Mouse (Mus musculus): ENCODE data around the gene Adam33. TPM values are rescaled to one million over a fixed set of nuclear protein-coding genes. Genes with fewer than 3 reads are reported as not detected.

Gene Adam33
- polyA plus RNA-seq, 1 experiment from 2014 or later: 0.62 TPM

DNA sequence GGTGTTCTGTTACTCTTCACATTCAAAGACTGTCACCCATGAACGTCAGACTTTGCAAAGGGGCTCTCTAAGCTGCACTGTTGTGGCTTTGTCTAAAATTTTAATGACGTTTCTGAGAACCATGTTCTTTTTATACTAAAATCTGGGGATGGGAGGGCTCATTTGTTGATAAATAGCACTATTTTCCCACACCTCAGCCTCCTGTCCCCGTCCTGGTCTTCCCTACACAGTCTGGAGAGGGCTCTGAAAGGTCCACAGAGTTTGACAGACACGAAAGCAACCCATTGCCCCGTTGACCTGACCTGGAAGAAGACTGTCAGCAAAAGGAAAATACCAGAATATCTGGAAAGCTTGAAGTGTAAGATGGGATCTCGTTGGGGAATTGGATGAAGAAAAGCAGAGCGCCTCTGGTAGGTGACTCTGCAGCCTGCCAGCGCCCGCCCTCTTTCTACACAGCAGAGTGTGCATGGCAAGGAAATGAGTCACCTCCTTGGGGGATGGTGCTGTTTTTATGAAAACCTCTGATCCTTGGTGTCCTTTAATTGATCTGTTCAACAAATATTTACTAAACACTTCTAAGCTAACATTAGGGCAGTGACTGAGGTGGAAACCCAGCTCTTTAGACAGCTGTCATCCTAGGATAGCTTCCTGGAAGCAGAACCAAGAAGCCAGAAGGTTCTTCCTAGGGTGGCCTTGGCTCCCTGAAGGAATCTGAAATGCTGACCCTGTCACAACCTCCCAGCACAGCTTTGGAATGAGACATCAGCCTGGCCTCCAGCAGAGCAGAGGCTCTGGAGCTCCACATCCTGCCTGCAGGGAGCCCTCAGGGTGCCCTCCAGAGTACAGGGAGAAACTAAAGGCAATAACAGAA is 34.3 kb downstream of the Adam33 start:
- Histone ChIP-seq H3K9ac (no peak overlapping the region), H3K9me3 (replicated peaks) (no peaks in the 10 kb centered on the region), H3K4me3 (replicated peaks) (no peak overlapping the region), H3K4me2 (no peak overlapping the region), H3K36me3 (replicated peaks) (peaks cover 14% of the 10 kb centered on the region), H3K4me1 (replicated peaks) (peaks cover 31% of the 10 kb centered on the region), H3K27me3 (no peaks in the 10 kb centered on the region), H3K27ac (replicated peaks) (peak overlapping the region; percentile 19; the same call in 1 of the 2 replicates)
- ATAC-seq (ENCODE audit: insufficient read depth): no peak
- WGBS (ENCODE audit: insufficient replicate concordance): 52% methylated on average over 9 of the region's 9 CpGs

DNA sequence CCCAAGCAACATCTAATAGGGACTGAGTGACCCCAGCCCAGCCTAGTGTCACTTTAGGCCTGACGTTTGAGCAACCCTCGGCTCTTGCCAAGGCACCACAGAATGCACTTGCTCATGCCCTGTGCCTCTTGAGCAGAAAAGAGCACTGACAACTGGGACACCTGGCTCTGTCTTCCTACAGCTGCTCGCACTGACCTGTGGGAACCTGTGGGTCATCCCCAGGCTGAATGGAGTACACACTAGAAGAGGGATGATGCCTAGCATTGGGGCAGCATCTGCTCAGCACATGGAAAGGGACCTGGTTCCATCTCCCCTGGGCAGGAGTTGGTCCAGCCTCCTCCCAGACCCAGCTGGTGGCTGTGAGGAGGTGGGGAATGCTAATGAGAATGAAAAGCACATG is 36.7 kb downstream of the Adam33 start:
- 82% methylated on average over 3 of the region's 3 CpGs for WGBS (ENCODE audit: insufficient replicate concordance)
- ATAC-seq (ENCODE audit: insufficient read depth): no peak
- Histone ChIP-seq H3K36me3 (replicated peaks) (peaks cover 30% of the 10 kb centered on the region), H3K4me2 (no peak overlapping the region), H3K9ac (no peak overlapping the region), H3K4me3 (replicated peaks) (no peak overlapping the region), H3K4me1 (replicated peaks) (peaks cover 28% of the 10 kb centered on the region), H3K27ac (replicated peaks) (no peak overlapping the region), H3K9me3 (replicated peaks) (no peaks in the 10 kb centered on the region), H3K27me3 (no peaks in the 10 kb centered on the region)

DNA sequence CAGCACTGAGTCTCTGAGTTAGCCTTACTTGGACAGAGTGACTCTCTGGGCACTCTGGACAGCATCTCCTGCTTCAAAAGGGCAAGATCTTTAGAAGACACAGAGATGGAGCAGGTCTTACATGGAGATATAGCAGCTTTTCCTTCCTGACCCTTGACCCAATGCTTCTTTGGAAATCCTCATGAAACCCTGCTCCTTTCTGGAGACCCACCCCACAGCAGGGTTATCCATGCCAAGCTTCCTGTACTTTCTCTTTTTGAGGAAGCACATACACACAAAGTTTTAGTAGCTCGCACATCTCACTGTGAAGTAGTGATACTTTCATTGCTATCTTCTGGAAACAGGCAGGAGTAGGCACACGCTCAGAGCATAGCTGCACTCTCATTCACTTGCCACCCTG is 38.4 kb downstream of the Adam33 start:
- peaks cover 38% of the 10 kb centered on the region for H3K36me3 ChIP-seq (replicated peaks)
- no peaks in the 10 kb centered on the region for H3K27me3 ChIP-seq
- H3K4me3 ChIP-seq (replicated peaks): no peak overlapping the region
- no peak for ATAC-seq (ENCODE audit: insufficient read depth)
- H3K4me1 ChIP-seq (replicated peaks): peaks cover 16% of the 10 kb centered on the region
- no peak overlapping the region for H3K4me2 ChIP-seq
- no peak overlapping the region for H3K27ac ChIP-seq (replicated peaks)
- no peaks in the 10 kb centered on the region for H3K9me3 ChIP-seq (replicated peaks)
- no peak overlapping the region; the same call in 1 of the 2 replicates for H3K9ac ChIP-seq
- WGBS (ENCODE audit: insufficient replicate concordance): 62% methylated on average over 2 of the region's 2 CpGs

DNA sequence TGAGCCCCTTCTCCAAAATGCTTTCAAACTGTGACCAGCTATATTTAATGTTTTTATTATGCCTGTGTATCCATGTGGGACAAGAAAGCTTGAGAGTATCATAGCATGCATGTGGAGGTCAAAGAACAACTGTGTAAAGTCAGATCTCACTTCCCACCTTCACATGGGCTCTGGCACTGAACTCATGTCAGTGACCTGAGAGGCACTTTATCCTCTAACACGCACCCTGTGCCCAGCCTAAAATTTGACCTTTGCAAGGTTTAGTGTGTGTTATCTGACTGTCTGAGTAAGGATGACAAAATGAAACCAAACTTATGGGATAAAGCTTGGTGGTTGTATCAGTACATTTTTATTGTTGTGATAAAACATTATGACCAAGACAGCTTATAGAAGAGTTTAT is 53.0 kb downstream of the Adam33 start:
- H3K4me2 ChIP-seq: no peak overlapping the region
- H3K36me3 ChIP-seq (replicated peaks): peaks cover 30% of the 10 kb centered on the region
- no peaks in the 10 kb centered on the region for H3K9me3 ChIP-seq (replicated peaks)
- peaks cover 6% of the 10 kb centered on the region for H3K4me1 ChIP-seq (replicated peaks)
- no peak overlapping the region for H3K9ac ChIP-seq
- ATAC-seq (ENCODE audit: insufficient read depth): no peak
- no peak overlapping the region for H3K27ac ChIP-seq (replicated peaks)
- H3K4me3 ChIP-seq (replicated peaks): no peak overlapping the region
- WGBS (ENCODE audit: insufficient replicate concordance): 67% methylated on average over 1 of the region's 1 CpGs
- H3K27me3 ChIP-seq: no peaks in the 10 kb centered on the region

DNA sequence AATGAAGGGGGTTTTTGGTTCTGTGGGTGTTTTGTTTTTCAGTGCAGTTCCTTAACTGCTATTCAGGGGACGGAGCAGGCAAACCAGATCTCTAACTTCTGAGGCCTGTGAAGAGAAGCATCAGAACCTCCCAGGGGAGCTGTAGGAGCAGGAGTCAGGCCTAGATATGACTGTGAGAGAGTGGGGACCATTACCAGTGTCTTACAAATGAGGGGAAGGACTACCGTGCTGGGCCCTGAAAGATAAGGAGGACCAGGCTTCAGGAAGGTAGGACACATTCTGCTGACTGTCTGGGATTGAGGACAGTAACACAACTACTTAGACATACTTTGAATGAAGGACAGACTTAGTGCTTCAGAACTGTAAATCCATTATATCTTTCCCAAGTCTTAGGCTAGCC is 54.5 kb downstream of the Adam33 start:
- no peaks in the 10 kb centered on the region for H3K27me3 ChIP-seq
- no peak overlapping the region for H3K4me2 ChIP-seq
- no peaks in the 10 kb centered on the region for H3K9me3 ChIP-seq (replicated peaks)
- 33% methylated on average over 2 of the region's 2 CpGs for WGBS (ENCODE audit: insufficient replicate concordance)
- no peak overlapping the region for H3K4me3 ChIP-seq (replicated peaks)
- H3K27ac ChIP-seq (replicated peaks): no peak overlapping the region
- H3K4me1 ChIP-seq (replicated peaks): peaks cover 6% of the 10 kb centered on the region
- no peak for ATAC-seq (ENCODE audit: insufficient read depth)
- H3K36me3 ChIP-seq (replicated peaks): peaks cover 27% of the 10 kb centered on the region
- H3K9ac ChIP-seq: no peak overlapping the region

Small RNA genes lying within 50 kb of the gene (microRNA-seq; reads per million reads assigned to microRNA genes)
- gene Mir6973b: not detected

Other genes with a start within 250 kb of the Adam33 start
- gene 4930402H24Rik, start 157.4 kb downstream of the Adam33 start, polyA plus RNA-seq (2015; fragmentation: Nextera tagmentation; extraction: Ambion mirVana): 9.8 and 11.4 TPM in 2 replicates
- gene Atrn, start 157.3 kb downstream of the Adam33 start, polyA plus RNA-seq (2015; fragmentation: Nextera tagmentation; extraction: Ambion mirVana): 2.2 and 3.0 TPM in 2 replicates
- gene Gfra4, start 20.7 kb downstream of the Adam33 start, polyA plus RNA-seq (2015; fragmentation: Nextera tagmentation; extraction: Ambion mirVana): 0.23 and 0.37 TPM in 2 replicates
- gene Siglec1, start 23.0 kb upstream of the Adam33 start, polyA plus RNA-seq (2015; fragmentation: Nextera tagmentation; extraction: Ambion mirVana): 1.5 and 1.7 TPM in 2 replicates
- 1.8 and 1.9 TPM in 2 replicates for gene Hspa12b, start 63.5 kb upstream of the Adam33 start, polyA plus RNA-seq (2015; fragmentation: Nextera tagmentation; extraction: Ambion mirVana)
- gene Gm11037, start 69.7 kb upstream of the Adam33 start, polyA plus RNA-seq (2015; fragmentation: Nextera tagmentation; extraction: Ambion mirVana): not detected in 2 replicates
- 135 and 147 TPM in 2 replicates for gene 1700037H04Rik, start 96.3 kb upstream of the Adam33 start, polyA plus RNA-seq (2015; fragmentation: Nextera tagmentation; extraction: Ambion mirVana)
- 4.1 and 5.4 TPM in 2 replicates for gene Cenpb, start 116.3 kb upstream of the Adam33 start, polyA plus RNA-seq (2015; fragmentation: Nextera tagmentation; extraction: Ambion mirVana)
- 236 and 279 TPM in 2 replicates for gene Cdc25b, start 123.1 kb upstream of the Adam33 start, polyA plus RNA-seq (2015; fragmentation: Nextera tagmentation; extraction: Ambion mirVana)
- gene Spef1, start 123.5 kb upstream of the Adam33 start, polyA plus RNA-seq (2015; fragmentation: Nextera tagmentation; extraction: Ambion mirVana): 1.6 and 1.8 TPM in 2 replicates
- 16.6 and 18.3 TPM in 2 replicates for gene Ap5s1, start 143.3 kb upstream of the Adam33 start, polyA plus RNA-seq (2015; fragmentation: Nextera tagmentation; extraction: Ambion mirVana)
- gene Mavs, start 170.2 kb upstream of the Adam33 start, polyA plus RNA-seq (2015; fragmentation: Nextera tagmentation; extraction: Ambion mirVana): 29.8 and 33.5 TPM in 2 replicates
- 21.7 and 22.0 TPM in 2 replicates for gene Pank2, start 198.7 kb upstream of the Adam33 start, polyA plus RNA-seq (2015; fragmentation: Nextera tagmentation; extraction: Ambion mirVana)